Mouse (Mus musculus): ENCODE measurements around the gene Tmem256. TPM values are rescaled to one million over a fixed set of nuclear protein-coding genes. Genes with fewer than 3 reads are reported as not detected.

Tmem256 gene
- 200 and 210 TPM in 2 replicates for polyA plus RNA-seq (2012; rRNA removed)

DNA sequence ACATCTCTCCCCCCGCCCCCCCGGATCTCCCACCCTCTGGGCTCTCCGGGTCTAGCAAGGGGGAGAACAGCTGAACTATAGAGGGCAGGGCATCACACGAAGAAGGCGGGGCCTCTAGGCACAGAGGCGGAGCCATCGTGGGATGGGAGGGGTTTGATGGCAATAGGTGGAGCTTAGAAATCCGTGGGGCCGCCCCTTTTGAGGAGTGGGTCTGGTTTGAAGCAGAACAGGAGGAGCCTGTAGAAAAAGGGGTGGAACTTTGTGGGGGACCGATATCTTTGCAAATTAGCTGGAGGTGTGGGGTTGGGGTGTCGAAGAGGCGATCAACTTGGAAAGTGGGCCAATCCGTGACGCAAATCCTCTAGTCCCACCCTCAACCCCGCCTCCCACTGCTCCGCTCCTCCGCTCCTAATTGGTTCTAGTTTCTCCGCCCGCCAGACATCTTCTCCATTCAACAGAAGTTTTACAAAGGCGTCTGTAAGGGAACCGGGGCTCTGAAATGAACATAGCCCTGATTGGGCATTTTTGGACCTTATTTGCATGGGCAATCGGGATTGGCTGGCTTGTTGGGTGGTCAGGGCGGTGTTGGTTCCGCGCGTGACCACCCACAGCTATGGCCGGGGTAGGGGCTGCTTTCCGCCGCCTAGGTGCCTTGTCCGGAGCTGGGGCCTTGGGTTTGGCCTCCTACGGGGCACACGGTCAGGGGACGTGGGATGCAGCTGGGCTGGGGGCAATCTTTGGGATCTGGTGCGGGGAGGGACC is at the start of gene Tmem256:
TSS of gene Tmem256 (plus strand) at position 563 of the 762 bp plus-strand sequence.
- H3K27me3 ChIP-seq (ENCODE audit: control insufficient read depth, insufficient read depth, low read length) = no peaks in the 10 kb centered on the region
- H3K4me1 ChIP-seq (ENCODE audit: control insufficient read depth, insufficient read depth, low read length) = peaks cover 5% of the 10 kb centered on the region; the same call in 1 of the 2 replicates
- H3K4me3 ChIP-seq (replicated peaks; ENCODE audit: insufficient read depth, low read depth, low read length) = peak within 1 kb of the TSS; percentile 98
- under 1% methylated on average over 34 of the region's 34 CpGs for WGBS
- peak; percentile 82 for TF ChIP-seq POLR2A (IDR thresholded peaks at IDR 0.05; ENCODE audit: borderline replicate concordance, insufficient read depth, low read length)
- TF ChIP-seq CTCF (IDR thresholded peaks at IDR 0.05; ENCODE audit: borderline replicate concordance, insufficient read depth, low read depth, low read length) = no peak
- DNase-seq = peak; percentile 97 to 99
- H3K27ac ChIP-seq (ENCODE audit: insufficient read depth, low read length) = peak within 1 kb of the TSS; percentile 86

- no peak for TF ChIP-seq POLR2A (IDR thresholded peaks at IDR 0.05; ENCODE audit: borderline replicate concordance, insufficient read depth, low read length)
- TF ChIP-seq CTCF (IDR thresholded peaks at IDR 0.05; ENCODE audit: borderline replicate concordance, insufficient read depth, low read depth, low read length) = no peak
- no peaks in the 10 kb centered on the region for H3K27me3 ChIP-seq (ENCODE audit: control insufficient read depth, insufficient read depth, low read length)
- no peaks in the 10 kb centered on the region for H3K4me1 ChIP-seq (ENCODE audit: control insufficient read depth, insufficient read depth, low read length)
- 36% methylated on average over 5 of the region's 5 CpGs for WGBS
- no peak overlapping the region for H3K4me3 ChIP-seq (replicated peaks; ENCODE audit: insufficient read depth, low read depth, low read length)
- no peak overlapping the region for H3K27ac ChIP-seq (ENCODE audit: insufficient read depth, low read length)
- DNase-seq = no peak
Measured at GRCm38 (mm10) chr11:69789431-69789830, 48.9 kb upstream of the Tmem256 start.

DNA sequence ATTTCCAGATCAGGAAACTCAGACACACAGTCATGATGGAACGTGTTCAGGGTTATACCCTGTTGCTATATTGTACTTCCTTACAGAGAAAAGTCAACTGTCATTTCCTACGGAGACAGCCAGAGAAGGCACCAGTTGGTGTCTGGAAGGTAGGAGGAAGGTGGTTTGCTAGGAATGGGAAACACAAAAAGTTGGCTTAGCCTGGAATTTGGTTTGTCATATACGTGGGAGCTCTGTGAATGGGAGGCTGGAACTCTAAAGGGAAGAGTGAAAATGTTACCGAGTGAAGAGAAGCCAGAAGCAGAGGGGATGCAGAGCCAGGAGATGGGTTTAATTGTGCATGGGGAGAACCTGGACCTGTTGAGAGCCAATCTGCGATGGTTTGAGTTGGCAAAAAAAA is 46.9 kb upstream of the Tmem256 start:
- WGBS = 45% methylated on average over 5 of the region's 5 CpGs
- H3K4me3 ChIP-seq (replicated peaks; ENCODE audit: insufficient read depth, low read depth, low read length) = no peak overlapping the region
- no peaks in the 10 kb centered on the region for H3K4me1 ChIP-seq (ENCODE audit: control insufficient read depth, insufficient read depth, low read length)
- TF ChIP-seq CTCF (IDR thresholded peaks at IDR 0.05; ENCODE audit: borderline replicate concordance, insufficient read depth, low read depth, low read length) = no peak
- no peak for TF ChIP-seq POLR2A (IDR thresholded peaks at IDR 0.05; ENCODE audit: borderline replicate concordance, insufficient read depth, low read length)
- no peaks in the 10 kb centered on the region for H3K27me3 ChIP-seq (ENCODE audit: control insufficient read depth, insufficient read depth, low read length)
- H3K27ac ChIP-seq (ENCODE audit: insufficient read depth, low read length) = no peak overlapping the region
- DNase-seq = no peak

- no peak for TF ChIP-seq CTCF (IDR thresholded peaks at IDR 0.05; ENCODE audit: borderline replicate concordance, insufficient read depth, low read depth, low read length)
- no peak for TF ChIP-seq POLR2A (IDR thresholded peaks at IDR 0.05; ENCODE audit: borderline replicate concordance, insufficient read depth, low read length)
- DNase-seq = no peak
- no peaks in the 10 kb centered on the region for H3K4me1 ChIP-seq (ENCODE audit: control insufficient read depth, insufficient read depth, low read length)
- no peak overlapping the region for H3K4me3 ChIP-seq (replicated peaks; ENCODE audit: insufficient read depth, low read depth, low read length)
- WGBS = 61% methylated on average over 5 of the region's 5 CpGs
- H3K27ac ChIP-seq (ENCODE audit: insufficient read depth, low read length) = no peak overlapping the region
- no peaks in the 10 kb centered on the region for H3K27me3 ChIP-seq (ENCODE audit: control insufficient read depth, insufficient read depth, low read length)
Measured at GRCm38 (mm10) chr11:69793429-69793828, 44.9 kb upstream of the Tmem256 start.

DNA sequence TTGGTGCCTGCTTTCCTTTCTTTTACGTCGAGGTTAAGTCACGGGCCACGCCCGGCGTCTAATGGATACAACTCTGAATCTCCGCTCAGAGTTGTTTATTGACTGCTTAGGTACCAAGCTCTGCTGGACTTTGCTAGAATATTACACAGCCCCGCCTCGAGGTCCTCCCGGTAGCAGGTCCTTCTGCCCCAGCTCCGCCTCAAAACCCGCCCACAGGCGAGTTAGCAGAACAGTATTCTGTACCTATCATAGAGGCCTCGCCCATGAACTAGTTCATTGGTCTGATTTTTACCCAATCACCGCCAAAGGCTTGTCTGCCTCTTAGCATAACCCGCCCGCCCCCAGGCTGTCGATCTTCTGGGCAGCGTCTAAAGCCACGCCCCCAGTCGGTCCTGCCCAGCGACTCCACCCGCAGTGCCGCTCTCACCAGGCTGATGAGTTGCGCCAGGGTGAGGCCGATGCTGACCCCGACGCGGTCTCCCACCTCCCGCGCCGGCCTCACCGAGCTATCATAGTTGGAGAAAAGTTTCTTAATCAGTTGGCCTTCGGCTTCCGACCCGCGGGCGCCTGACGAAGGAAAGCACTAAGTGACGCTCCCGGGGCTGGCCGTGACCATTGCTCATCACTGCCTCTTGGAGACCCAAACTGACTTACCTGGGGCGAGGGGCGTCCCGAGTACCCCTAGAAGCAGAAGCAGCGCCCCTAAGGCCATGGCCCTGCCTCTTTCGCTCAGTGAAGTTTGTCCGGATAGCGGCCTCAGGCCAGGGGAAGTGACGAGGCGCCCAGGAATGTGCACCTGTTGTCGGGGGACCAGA is 42.9 kb upstream of the Tmem256 start, which contains the start of gene Chrnb1:
TSS of gene Chrnb1 (minus strand) at position 776 of the 815 bp plus-strand sequence.
- Histone ChIP-seq H3K4me1 (ENCODE audit: control insufficient read depth, insufficient read depth, low read length) (peaks cover 3% of the 10 kb centered on the region; the same call in 1 of the 2 replicates), H3K4me3 (replicated peaks; ENCODE audit: insufficient read depth, low read depth, low read length) (peak within 1 kb of the TSS; percentile 61), H3K27ac (ENCODE audit: insufficient read depth, low read length) (no peak within 1 kb of the TSS), H3K27me3 (ENCODE audit: control insufficient read depth, insufficient read depth, low read length) (no peaks in the 10 kb centered on the region)
- WGBS = 2% methylated on average over 52 of the region's 52 CpGs
- peak; percentile 88 to 97 for DNase-seq
- TF ChIP-seq CTCF (IDR thresholded peaks at IDR 0.05; ENCODE audit: borderline replicate concordance, insufficient read depth, low read depth, low read length) (no peak), POLR2A (IDR thresholded peaks at IDR 0.05; ENCODE audit: borderline replicate concordance, insufficient read depth, low read length) (peak; percentile 44)

DNA sequence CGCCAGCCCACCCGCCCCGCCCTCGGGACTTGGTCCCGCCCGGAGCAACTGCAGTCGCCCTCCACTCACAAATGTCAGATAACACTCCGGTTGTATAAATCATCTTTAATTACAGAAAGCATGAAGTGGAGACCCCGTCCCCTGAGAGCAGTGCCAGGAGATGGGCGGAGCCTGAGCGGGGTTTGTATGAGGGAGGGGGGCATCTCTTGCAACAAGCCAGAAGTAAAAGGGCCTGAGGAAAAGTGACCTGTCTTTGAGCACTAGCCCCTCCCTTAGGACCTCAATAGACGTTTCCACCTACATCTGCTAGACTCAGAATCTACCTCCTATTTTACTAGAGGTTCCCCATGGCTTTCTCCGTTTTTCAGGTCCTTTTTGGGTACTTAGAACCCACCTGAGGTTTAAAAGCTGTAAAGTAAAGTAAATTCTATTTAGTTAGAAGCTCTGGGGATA is 42.3 kb upstream of the Tmem256 start:
- 4% methylated on average over 13 of the region's 13 CpGs for WGBS
- no peak for DNase-seq
- no peak overlapping the region for H3K4me3 ChIP-seq (replicated peaks; ENCODE audit: insufficient read depth, low read depth, low read length)
- peaks cover 7% of the 10 kb centered on the region; the same call in 1 of the 2 replicates for H3K4me1 ChIP-seq (ENCODE audit: control insufficient read depth, insufficient read depth, low read length)
- no peak overlapping the region for H3K27ac ChIP-seq (ENCODE audit: insufficient read depth, low read length)
- H3K27me3 ChIP-seq (ENCODE audit: control insufficient read depth, insufficient read depth, low read length) = no peaks in the 10 kb centered on the region
- TF ChIP-seq CTCF (IDR thresholded peaks at IDR 0.05; ENCODE audit: borderline replicate concordance, insufficient read depth, low read depth, low read length) (no peak), POLR2A (IDR thresholded peaks at IDR 0.05; ENCODE audit: borderline replicate concordance, insufficient read depth, low read length) (no peak)

DNA sequence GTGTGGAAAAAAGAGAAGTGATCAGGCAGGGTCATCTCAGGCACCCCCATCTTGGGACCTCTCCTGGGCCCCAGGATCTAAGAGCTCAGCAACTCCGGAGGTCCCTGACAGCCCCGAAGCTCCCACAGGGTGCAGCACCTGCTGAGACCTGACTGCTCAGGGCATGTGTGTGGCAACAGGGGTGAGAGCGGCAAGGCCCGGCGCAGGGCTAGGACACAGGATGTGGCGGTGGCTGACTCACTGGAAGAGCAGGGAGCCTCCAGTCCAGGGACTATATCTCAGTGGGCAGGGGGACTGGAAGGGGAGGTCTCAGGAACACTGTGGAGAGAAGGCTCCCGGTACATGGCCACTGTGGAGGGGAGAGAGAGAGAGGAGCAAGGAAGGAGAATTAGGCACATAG is 40.4 kb upstream of the Tmem256 start:
- peaks cover 1% of the 10 kb centered on the region; the same call in 1 of the 2 replicates for H3K27me3 ChIP-seq (ENCODE audit: control insufficient read depth, insufficient read depth, low read length)
- H3K4me1 ChIP-seq (ENCODE audit: control insufficient read depth, insufficient read depth, low read length) = peaks cover 7% of the 10 kb centered on the region; the same call in 1 of the 2 replicates
- TF ChIP-seq POLR2A (IDR thresholded peaks at IDR 0.05; ENCODE audit: borderline replicate concordance, insufficient read depth, low read length) = no peak
- no peak for TF ChIP-seq CTCF (IDR thresholded peaks at IDR 0.05; ENCODE audit: borderline replicate concordance, insufficient read depth, low read depth, low read length)
- no peak overlapping the region for H3K4me3 ChIP-seq (replicated peaks; ENCODE audit: insufficient read depth, low read depth, low read length)
- WGBS = 85% methylated on average over 7 of the region's 7 CpGs
- DNase-seq = no peak
- no peak overlapping the region for H3K27ac ChIP-seq (ENCODE audit: insufficient read depth, low read length)
